33 mouse cellular contexts compared by ENCODE assay signal in the genomic region with DNA sequence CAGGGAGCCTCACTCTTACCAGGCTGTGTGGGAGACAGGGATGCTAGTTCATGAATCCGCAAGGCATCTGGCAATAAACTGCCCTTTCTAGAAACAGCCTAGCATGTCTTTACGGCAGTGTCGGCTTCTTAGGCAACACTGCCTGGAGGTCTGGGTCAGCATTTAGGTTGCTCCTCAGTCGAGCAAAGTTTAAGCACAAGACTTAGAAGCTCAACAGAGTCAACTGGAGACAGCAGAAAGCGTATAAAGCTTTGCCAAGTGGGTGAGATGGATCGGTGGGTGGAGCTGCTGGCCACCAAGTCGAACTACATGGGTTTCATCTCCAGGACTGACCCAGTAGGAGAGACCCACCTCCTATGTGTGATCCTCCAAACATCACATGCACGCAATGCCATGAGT.
DNase-seq lines count a peak whose midpoint lies in the region; ATAC-seq and TF ChIP-seq lines count a peak whose summit lies in the region.
"Had no signal": no experiment of that assay in that cellular context is flagged by ENCODE, and none has a peak within 500 bp of the region (broad histone marks: within the 10 kb centered on the region; RNA-seq: fewer than 3 reads in every experiment).

No protein-coding gene starts in this region.

- H3K9me3 ChIP-seq in kidney, postnatal 0 days (replicated peaks; ENCODE audit: low read length) = no peaks in the 10 kb centered on the region
- H3K9me3 ChIP-seq in stomach, postnatal 0 days (ENCODE audit: control insufficient read depth, low read length) = no peaks in the 10 kb centered on the region
- H3K9me3 ChIP-seq: embryonic facial prominence, embryonic 10.5 days; embryonic facial prominence, embryonic 13.5 days; forebrain, embryonic 10.5 days; G1E; heart, embryonic 12.5 days; heart, embryonic 15.5 days; hindbrain, embryonic 10.5 days; hindbrain, embryonic 13.5 days; intestine, embryonic 15.5 days had no signal

- no peak for TF ChIP-seq CTCF in gastrocnemius, adult 2 months (IDR thresholded peaks at IDR 0.05)
- TF ChIP-seq CTCF in kidney, postnatal 0 days (IDR thresholded peaks at IDR 0.05; ENCODE audit: low read depth) = no peak
- no peak for TF ChIP-seq CTCF in stomach, postnatal 0 days (IDR thresholded peaks at IDR 0.05; ENCODE audit: low read depth)

- 0 out of 2 replicates have a peak overlapping the region, but pooled peaks have one; percentile 2 for H3K27ac ChIP-seq in gastrocnemius, adult 2 months
- peak overlapping the region; percentile 27; the same call in 1 of the 2 replicates for H3K27ac ChIP-seq in kidney, postnatal 0 days
- peak overlapping the region; percentile 54 for H3K27ac ChIP-seq in brown adipose tissue, adult 24 weeks (replicated peaks; ENCODE audit: low read depth, low read length)
- 0 out of 2 replicates have a peak overlapping the region, but pooled peaks have one; percentile 24 for H3K27ac ChIP-seq in stomach, postnatal 0 days (replicated peaks)
- H3K27ac ChIP-seq: embryonic facial prominence, embryonic 10.5 days; embryonic facial prominence, embryonic 13.5 days; forebrain, embryonic 10.5 days; heart, embryonic 15.5 days; hindbrain, embryonic 10.5 days; hindbrain, embryonic 13.5 days; intestine, embryonic 15.5 days had no signal

- TF ChIP-seq EP300 in stomach, postnatal 0 days (optimal IDR thresholded peaks at IDR 0.05) = no peak

- H3K4me2 ChIP-seq in kidney, postnatal 0 days (ENCODE audit: low read length) = no peak overlapping the region
- no peak overlapping the region for H3K4me2 ChIP-seq in stomach, postnatal 0 days (replicated peaks; ENCODE audit: low read depth)
- H3K4me2 ChIP-seq: embryonic facial prominence, embryonic 13.5 days; heart, embryonic 12.5 days; heart, embryonic 15.5 days; hindbrain, embryonic 13.5 days; intestine, embryonic 15.5 days had no signal

- peaks cover 19% of the 10 kb centered on the region; the same call in 1 of the 2 replicates for H3K36me3 ChIP-seq in kidney, postnatal 0 days (ENCODE audit: insufficient read depth, low read length)
- H3K36me3 ChIP-seq in stomach, postnatal 0 days (ENCODE audit: control insufficient read depth, insufficient read depth, low read length) = peaks cover 6% of the 10 kb centered on the region
- H3K36me3 ChIP-seq: G1E; hindbrain, embryonic 13.5 days had no signal

- peaks cover 24% of the 10 kb centered on the region for H3K4me1 ChIP-seq in kidney, postnatal 0 days (replicated peaks; ENCODE audit: insufficient read depth, low read length)
- peaks cover 45% of the 10 kb centered on the region for H3K4me1 ChIP-seq in brown adipose tissue, adult 24 weeks (ENCODE audit: control insufficient read depth, insufficient read depth, insufficient read length, low read length)
- peaks cover 18% of the 10 kb centered on the region for H3K4me1 ChIP-seq in stomach, postnatal 0 days (replicated peaks; ENCODE audit: control insufficient read depth, insufficient read depth)

- no peak overlapping the region for H3K9ac ChIP-seq in kidney, postnatal 0 days (ENCODE audit: low read depth, low read length)
- no peak overlapping the region for H3K9ac ChIP-seq in stomach, postnatal 0 days (ENCODE audit: low read length)
- H3K9ac ChIP-seq: embryonic facial prominence, embryonic 13.5 days; forebrain, postnatal 0 days; heart, embryonic 12.5 days; heart, embryonic 15.5 days; hindbrain, embryonic 13.5 days; intestine, embryonic 15.5 days had no signal

- H3K4me3 ChIP-seq in gastrocnemius, adult 2 months = no peak overlapping the region
- no peak overlapping the region for H3K4me3 ChIP-seq in kidney, postnatal 0 days (replicated peaks; ENCODE audit: low read depth, low read length)
- H3K4me3 ChIP-seq in brown adipose tissue, adult 24 weeks (ENCODE audit: insufficient read depth, low read depth, low read length) = no peak overlapping the region
- no peak overlapping the region for H3K4me3 ChIP-seq in stomach, postnatal 0 days (ENCODE audit: low read depth, low read length)
- H3K4me3 ChIP-seq: embryonic facial prominence, embryonic 10.5 days; embryonic facial prominence, embryonic 13.5 days; erythroblast, embryonic 14.5 days; forebrain, embryonic 10.5 days; heart, embryonic 12.5 days; heart, embryonic 15.5 days; hindbrain, embryonic 10.5 days; hindbrain, embryonic 13.5 days; intestine, embryonic 15.5 days had no signal

- no peak for DNase-seq in gastrocnemius, adult 2 months
- no peak for DNase-seq in gastrocnemius, postnatal 25 days
- no peak for DNase-seq in kidney, postnatal 0 days (ENCODE audit: low spot score)
- no peak for DNase-seq in kidney, adult 11 months
- no peak for DNase-seq in stomach, postnatal 0 days (ENCODE audit: low spot score)
- no peak for DNase-seq in urinary bladder, postnatal 4 days (ENCODE audit: low spot score in 2 of 2)
- DNase-seq: adrenal gland, postnatal 14 days; B cell, adult 2 months; cerebellum, adult 11-12 months; cerebellum, adult 8-10 months; cerebellum, postnatal 10 days; cerebellum, postnatal 36 days; embryo, embryonic 11 days; forebrain, postnatal 0 days; gastrocnemius, postnatal 10 days; heart, adult 18-20 months; heart, postnatal 10 days; heart, postnatal 36 days had no signal

- no peak for ATAC-seq in kidney, postnatal 0 days (replicated peaks; ENCODE audit: low FRiP score, low read depth)
- ATAC-seq in stomach, postnatal 0 days (ENCODE audit: low FRiP score, low TSS enrichment) = no peak
- ATAC-seq: forebrain, embryonic 14.5 days; forebrain, postnatal 0 days; hindbrain, embryonic 16.5 days; intestine, embryonic 15.5 days; Patski had no signal

- intact Hi-C loops in gastrocnemius, adult 2 months (cut with DNase I) = no loop called here

- H3K27me3 ChIP-seq in kidney, postnatal 0 days (ENCODE audit: insufficient read depth, low read length) = no peaks in the 10 kb centered on the region
- no peaks in the 10 kb centered on the region for H3K27me3 ChIP-seq in stomach, postnatal 0 days (ENCODE audit: control insufficient read depth, insufficient read depth, low read length)
- H3K27me3 ChIP-seq: CH12.LX; embryonic facial prominence, embryonic 13.5 days; heart, embryonic 12.5 days; heart, embryonic 15.5 days; intestine, embryonic 15.5 days; Patski had no signal

- 66% methylated on average over 8 of the region's 8 CpGs for WGBS in kidney, postnatal 0 days
- 61% methylated on average over 8 of the region's 8 CpGs for WGBS in stomach, postnatal 0 days

Comparison
In these comparisons a context has a peak if more than half of its experiments do, and no peak if none do; other contexts are left out.
1. H3K27ac ChIP-seq: peak in every context shown above with its lines; median percentile 54 in brown adipose tissue, adult 24 weeks; 27 in kidney, postnatal 0 days; 24 in stomach, postnatal 0 days; 2 in gastrocnemius, adult 2 months.